Mouse (Mus musculus) lung, embryonic 14.5 days (tissue): Measurements from ENCODE around the gene Jarid2. TPM values are rescaled to one million over a fixed set of nuclear protein-coding genes. Genes with fewer than 3 reads are reported as not detected.

Experiments used
- ATAC-seq: fragments of 200-750 bp; cut with Nextera tagmentation; 2 replicates; pipeline ENCODE4 v1.8.0; 2017; ENCODE audit warnings: mild to moderate bottlenecking, moderate TSS enrichment, moderate library complexity; ENCODE audit not compliant: insufficient read depth
- DNase-seq: peaks from one replicate; pipeline ENCODE4 v3.0.0-alpha.2; 2015
- H3K27ac ChIP-seq: fragments of 300-500 bp; sonication (generic); 2 replicates; pipeline ENCODE4 v1.5.1; 2014; ENCODE audit warnings: low read depth, mild to moderate bottlenecking, moderate library complexity
- H3K27me3 ChIP-seq: fragments of 300-500 bp; sonication (generic); 2 replicates; pipeline ENCODE4 v1.6.1; 2014; ENCODE audit warnings: low read length, control low read depth; ENCODE audit not compliant: insufficient read depth
- H3K36me3 ChIP-seq: fragments of 300-500 bp; sonication (generic); 2 replicates; pipeline ENCODE4 v1.6.1; 2014; ENCODE audit warnings: control low read depth; ENCODE audit not compliant: insufficient read depth
- H3K4me1 ChIP-seq: fragments of 300-500 bp; sonication (generic); 2 replicates; pipeline ENCODE4 v1.6.1; 2014; ENCODE audit warnings: antibody characterized with exemption, control low read depth; ENCODE audit not compliant: insufficient read depth
- H3K4me2 ChIP-seq: fragments of 300-500 bp; sonication (generic); 2 replicates; pipeline ENCODE4 v1.6.1; 2014; ENCODE audit warnings: mild to moderate bottlenecking
- H3K4me3 ChIP-seq: fragments of 300-500 bp; sonication (generic); 2 replicates; pipeline ENCODE4 v1.5.1; 2014; ENCODE audit warnings: low read depth, low read length
- H3K9ac ChIP-seq: fragments of 300-500 bp; sonication (generic); 2 replicates; pipeline ENCODE4 v1.6.1; 2014
- H3K9me3 ChIP-seq: fragments of 300-500 bp; sonication (generic); 2 replicates; pipeline ENCODE4 v1.6.1; 2016; ENCODE audit warnings: low read depth, low read length, control low read depth
- CTCF ChIP-seq: IDR thresholded peaks from 2 replicates; pipeline ENCODE4 v1.5.1; 2016; ENCODE audit warnings: antibody characterized with exemption, low read depth
- WGBS: fragments of 180-500 bp; shearing (Covaris S2); extraction: QIAGEN DNeasy Blood & Tissue Kit; methylation state at CpG from one replicate; pipeline ENCODE4 v1.1.7; 2014; 5-methylcytosine and 5-hydroxymethylcytosine counted together
- polyA plus RNA-seq: library from polyadenylated mRNA; unstranded; fragments of >200 nt; fragmentation: Nextera tagmentation; extraction: Ambion mirVana; gene quantifications from 2 replicates; pipeline ENCODE4 v1.2.1, GENCODE M21; 2014

The Jarid2 gene
- 17.6 and 18.4 TPM in 2 replicates for polyA plus RNA-seq

DNA sequence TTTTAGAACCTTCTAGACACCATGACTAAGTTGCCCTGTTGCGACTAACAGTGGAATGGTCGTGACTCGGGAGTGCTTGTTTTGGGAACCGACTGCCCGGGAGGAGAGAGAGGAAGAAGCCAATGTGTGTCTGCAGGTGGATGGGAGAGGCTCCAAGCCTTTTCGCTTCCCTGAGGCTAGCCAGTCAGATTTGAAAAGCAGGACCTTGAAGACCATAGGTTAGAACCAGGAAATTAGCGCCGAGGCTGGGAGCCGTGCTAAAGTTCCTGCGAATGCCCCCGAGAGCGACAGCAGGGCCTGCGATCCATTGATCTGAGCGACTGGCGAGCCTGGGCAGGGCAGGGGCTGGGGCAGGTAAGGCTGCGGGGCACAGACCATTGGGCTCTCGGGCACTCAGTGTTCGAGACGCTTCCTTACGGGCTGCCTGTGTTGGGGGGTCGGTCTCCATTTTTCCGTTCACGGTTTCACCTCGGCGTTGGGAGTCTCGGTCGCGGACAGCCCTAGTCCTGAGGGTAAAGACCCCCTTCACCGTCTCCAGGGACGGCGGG is at the start of gene Jarid2:
TSS of gene Jarid2 (plus strand) at position 51 of the 548 bp plus-strand sequence.
- peak; percentile 68 for DNase-seq
- peak within 1 kb of the TSS; percentile 93 for H3K4me2 ChIP-seq
- 2% methylated on average over 31 of the region's 31 CpGs for WGBS

DNA sequence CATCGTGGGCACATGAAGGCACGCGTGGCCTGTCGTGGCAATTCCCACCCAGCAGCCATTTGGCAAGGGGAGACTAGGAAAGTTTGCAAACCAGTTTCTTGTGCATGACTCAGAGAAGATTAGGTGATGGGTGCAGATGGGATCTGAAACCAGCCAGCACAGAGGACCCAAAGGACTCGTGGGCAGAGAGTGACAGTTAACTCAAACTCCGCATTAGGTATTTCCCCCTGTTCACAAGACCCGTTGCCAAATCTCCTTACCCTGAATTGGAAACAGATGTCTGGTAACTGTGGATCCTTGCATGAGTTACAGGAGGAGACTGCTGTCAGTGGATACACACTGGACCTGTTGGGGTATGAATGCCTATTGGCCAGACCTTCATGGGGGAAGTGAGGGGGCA is 48.2 kb upstream of the Jarid2 start:
- no peak for DNase-seq
- TF ChIP-seq CTCF = no peak
- WGBS = 80% methylated on average over 7 of the region's 7 CpGs
- H3K27ac ChIP-seq = no peak overlapping the region
- no peaks in the 10 kb centered on the region for H3K4me1 ChIP-seq
- no peak for ATAC-seq
- H3K4me2 ChIP-seq = no peak overlapping the region
- H3K27me3 ChIP-seq = no peaks in the 10 kb centered on the region
- H3K9ac ChIP-seq = no peak overlapping the region
- no peaks in the 10 kb centered on the region for H3K36me3 ChIP-seq
- H3K4me3 ChIP-seq = no peak overlapping the region
- no peaks in the 10 kb centered on the region for H3K9me3 ChIP-seq

More for the DNA sequence above, at the start of gene Jarid2:
- TF ChIP-seq CTCF = no peak
- H3K36me3 ChIP-seq = no peaks in the 10 kb centered on the region
- peak within 1 kb of the TSS; percentile 87 for H3K9ac ChIP-seq
- peak within 1 kb of the TSS; percentile 71 for H3K4me3 ChIP-seq
- no peaks in the 10 kb centered on the region for H3K4me1 ChIP-seq
- no peak for ATAC-seq
- H3K27ac ChIP-seq = peak within 1 kb of the TSS; percentile 81
- no peaks in the 10 kb centered on the region for H3K27me3 ChIP-seq
- no peaks in the 10 kb centered on the region for H3K9me3 ChIP-seq

DNA sequence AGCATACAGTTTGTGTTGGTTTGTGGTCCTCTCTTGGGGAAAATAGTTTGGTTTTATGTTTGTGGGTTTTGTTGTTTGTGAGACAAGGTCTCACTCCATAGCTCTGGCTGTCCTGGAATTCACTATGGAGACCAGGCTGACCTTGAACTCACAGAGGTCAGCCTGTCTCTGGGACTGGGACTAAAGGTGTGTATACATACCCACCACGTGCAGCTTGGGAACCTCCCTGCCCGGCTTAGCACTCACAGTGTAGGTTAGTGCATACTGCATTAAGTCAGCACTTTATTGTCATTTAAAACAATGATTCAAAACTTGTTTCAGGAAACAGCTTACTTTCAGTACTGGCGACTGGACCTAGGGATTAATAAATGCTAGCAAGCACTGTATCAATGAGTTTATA is 41.1 kb upstream of the Jarid2 start:
- 52% methylated on average over 3 of the region's 3 CpGs for WGBS
- DNase-seq (no peak), ATAC-seq (no peak)
- Histone ChIP-seq H3K36me3 (no peaks in the 10 kb centered on the region), H3K27me3 (no peaks in the 10 kb centered on the region), H3K27ac (no peak overlapping the region), H3K4me1 (no peaks in the 10 kb centered on the region), H3K4me2 (no peak overlapping the region), H3K4me3 (no peak overlapping the region), H3K9me3 (no peaks in the 10 kb centered on the region), H3K9ac (no peak overlapping the region)
- no peak for TF ChIP-seq CTCF

DNA sequence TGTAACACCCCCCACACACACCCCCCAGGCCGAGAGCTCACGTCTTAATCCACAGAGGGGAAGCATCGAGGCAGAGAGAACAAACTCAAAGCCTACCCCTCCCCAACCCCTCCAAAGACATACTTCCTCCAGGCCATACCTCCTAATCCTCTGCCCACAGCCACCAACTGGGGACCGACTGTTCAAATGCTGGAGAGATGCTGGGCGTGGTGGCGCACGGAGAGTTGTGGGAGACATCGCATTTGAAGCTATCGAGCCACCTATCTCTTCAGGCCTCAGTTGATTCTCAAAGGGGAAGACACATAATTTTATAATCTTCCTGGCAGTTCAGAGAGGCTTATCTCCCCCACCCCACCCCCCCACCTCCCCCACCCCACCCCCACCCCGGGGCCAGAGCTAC is 31.6 kb upstream of the Jarid2 start:
- ATAC-seq = no peak
- DNase-seq = no peak
- Histone ChIP-seq H3K27ac (no peak overlapping the region), H3K36me3 (no peaks in the 10 kb centered on the region), H3K9me3 (no peaks in the 10 kb centered on the region), H3K4me1 (no peaks in the 10 kb centered on the region), H3K4me2 (no peak overlapping the region), H3K4me3 (no peak overlapping the region), H3K27me3 (no peaks in the 10 kb centered on the region), H3K9ac (no peak overlapping the region)
- TF ChIP-seq CTCF = no peak
- 76% methylated on average over 10 of the region's 10 CpGs for WGBS

DNA sequence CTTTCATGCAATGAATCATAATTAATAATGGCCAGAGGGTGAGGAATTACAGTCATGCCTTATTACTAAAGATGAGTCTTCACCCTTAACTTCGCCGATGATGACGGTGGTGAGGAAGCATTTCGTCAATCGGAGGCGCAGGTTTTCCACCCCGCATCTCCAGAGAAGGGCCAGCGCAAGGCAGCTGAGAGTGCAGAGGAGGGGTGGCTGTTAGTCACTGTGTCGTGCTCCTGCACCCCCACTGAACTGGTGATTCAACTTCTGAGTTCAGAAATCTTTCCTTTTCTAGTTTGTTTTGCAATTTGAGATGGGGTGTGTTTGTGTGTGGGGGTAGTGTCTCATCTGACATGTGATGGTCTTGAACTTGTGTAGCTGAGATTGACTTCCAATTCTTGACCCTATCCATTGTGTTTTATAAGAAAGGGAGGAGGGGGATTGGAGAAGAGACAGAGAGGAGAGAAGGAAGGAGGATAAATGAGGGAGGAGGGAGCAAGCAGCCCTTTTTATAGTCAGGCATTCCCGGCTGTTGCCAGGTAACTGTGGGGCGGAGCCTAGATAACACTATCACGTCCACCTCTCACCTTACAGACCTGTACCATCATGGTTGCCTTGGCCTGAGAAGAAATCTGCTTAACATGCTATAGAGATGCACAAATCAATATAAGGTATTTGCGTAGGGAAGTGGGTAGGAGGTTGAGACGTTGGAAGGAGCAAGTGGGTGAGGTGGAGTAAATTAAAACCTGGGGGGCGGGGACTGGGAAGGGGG is 25.1 kb upstream of the Jarid2 start:
- 76% methylated on average over 15 of the region's 15 CpGs for WGBS
- no peak for TF ChIP-seq CTCF

DNA sequence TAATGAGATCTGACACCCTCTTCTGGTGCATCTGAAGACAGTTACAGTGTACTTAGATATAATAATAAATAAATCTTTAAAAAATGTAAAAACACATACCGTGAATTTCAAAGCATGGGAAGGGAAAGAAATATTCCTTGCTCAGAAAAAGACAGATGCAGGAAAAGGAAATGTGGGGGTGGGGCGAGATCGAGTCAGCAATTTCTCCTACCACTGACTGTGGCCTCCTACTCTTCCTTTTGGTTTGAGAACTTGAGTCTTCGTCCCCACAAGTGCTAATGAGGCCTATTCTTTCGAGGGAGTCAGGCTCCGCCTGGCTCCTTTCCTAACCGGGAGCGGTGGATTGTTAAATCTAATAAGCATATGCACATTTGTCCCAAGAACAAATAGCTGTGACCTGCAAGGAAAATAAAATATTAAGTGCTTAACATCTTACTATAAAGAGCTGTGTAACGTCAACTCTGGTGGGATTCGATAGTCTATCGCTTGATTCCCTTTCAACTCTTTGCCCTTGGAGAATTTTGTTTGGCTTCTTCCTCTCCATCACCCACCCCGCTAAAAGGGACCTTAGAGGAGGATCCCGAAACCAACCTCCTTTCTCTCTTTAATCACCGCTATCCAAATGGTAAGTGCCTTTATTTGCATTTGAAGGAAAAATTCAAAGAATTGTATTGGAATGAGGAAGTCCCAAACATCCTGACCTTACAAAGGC is 24.1 kb upstream of the Jarid2 start:
- Histone ChIP-seq H3K27ac (no peak overlapping the region), H3K9ac (no peak overlapping the region), H3K36me3 (no peaks in the 10 kb centered on the region), H3K4me3 (no peak overlapping the region), H3K27me3 (no peaks in the 10 kb centered on the region), H3K4me1 (no peaks in the 10 kb centered on the region), H3K4me2 (no peak overlapping the region), H3K9me3 (no peaks in the 10 kb centered on the region)
- 44% methylated on average over 14 of the region's 14 CpGs for WGBS
- no peak for DNase-seq
- ATAC-seq = no peak
- no peak for TF ChIP-seq CTCF

More for the DNA sequence above, 25.1 kb upstream of the Jarid2 start:
- H3K9me3 ChIP-seq = no peaks in the 10 kb centered on the region
- H3K9ac ChIP-seq = no peak overlapping the region
- ATAC-seq = no peak
- no peak overlapping the region for H3K4me3 ChIP-seq
- no peaks in the 10 kb centered on the region for H3K36me3 ChIP-seq
- no peak overlapping the region for H3K27ac ChIP-seq
- no peak for DNase-seq
- no peaks in the 10 kb centered on the region for H3K27me3 ChIP-seq
- no peak overlapping the region for H3K4me2 ChIP-seq
- no peaks in the 10 kb centered on the region for H3K4me1 ChIP-seq

DNA sequence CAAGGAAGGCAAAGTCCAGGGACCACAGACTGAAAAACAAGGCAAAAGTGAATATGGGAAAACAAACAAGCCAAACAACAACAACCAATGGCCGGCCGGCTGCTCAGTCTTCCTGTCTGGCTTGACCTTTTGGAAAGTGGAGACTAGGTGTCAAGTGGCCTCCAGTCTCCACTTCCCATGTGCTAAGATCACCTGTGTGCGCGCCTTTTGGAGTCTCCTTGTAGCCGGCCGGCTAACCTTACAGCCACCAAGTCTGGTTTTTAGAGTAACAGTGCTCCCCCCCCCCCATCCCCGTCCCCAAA is 23.6 kb upstream of the Jarid2 start:
- no peak for TF ChIP-seq CTCF

More for the DNA sequence above, 23.6 kb upstream of the Jarid2 start:
- DNase-seq (no peak), ATAC-seq (no peak)
- H3K4me2 ChIP-seq = no peak overlapping the region
- 44% methylated on average over 7 of the region's 7 CpGs for WGBS
- no peaks in the 10 kb centered on the region for H3K27me3 ChIP-seq
- no peaks in the 10 kb centered on the region for H3K4me1 ChIP-seq
- no peak overlapping the region for H3K27ac ChIP-seq
- H3K9ac ChIP-seq = no peak overlapping the region
- H3K36me3 ChIP-seq = no peaks in the 10 kb centered on the region
- no peaks in the 10 kb centered on the region for H3K9me3 ChIP-seq
- H3K4me3 ChIP-seq = no peak overlapping the region
